Mouse (Mus musculus): Measurements from ENCODE around the gene Trip6. TPM values are rescaled to one million over a fixed set of nuclear protein-coding genes. Genes with fewer than 3 reads are reported as not detected.

The Trip6 gene
- total and polyA plus RNA-seq, 3 experiments, result 0.58 to 2.1 TPM; not detected in 1

DNA sequence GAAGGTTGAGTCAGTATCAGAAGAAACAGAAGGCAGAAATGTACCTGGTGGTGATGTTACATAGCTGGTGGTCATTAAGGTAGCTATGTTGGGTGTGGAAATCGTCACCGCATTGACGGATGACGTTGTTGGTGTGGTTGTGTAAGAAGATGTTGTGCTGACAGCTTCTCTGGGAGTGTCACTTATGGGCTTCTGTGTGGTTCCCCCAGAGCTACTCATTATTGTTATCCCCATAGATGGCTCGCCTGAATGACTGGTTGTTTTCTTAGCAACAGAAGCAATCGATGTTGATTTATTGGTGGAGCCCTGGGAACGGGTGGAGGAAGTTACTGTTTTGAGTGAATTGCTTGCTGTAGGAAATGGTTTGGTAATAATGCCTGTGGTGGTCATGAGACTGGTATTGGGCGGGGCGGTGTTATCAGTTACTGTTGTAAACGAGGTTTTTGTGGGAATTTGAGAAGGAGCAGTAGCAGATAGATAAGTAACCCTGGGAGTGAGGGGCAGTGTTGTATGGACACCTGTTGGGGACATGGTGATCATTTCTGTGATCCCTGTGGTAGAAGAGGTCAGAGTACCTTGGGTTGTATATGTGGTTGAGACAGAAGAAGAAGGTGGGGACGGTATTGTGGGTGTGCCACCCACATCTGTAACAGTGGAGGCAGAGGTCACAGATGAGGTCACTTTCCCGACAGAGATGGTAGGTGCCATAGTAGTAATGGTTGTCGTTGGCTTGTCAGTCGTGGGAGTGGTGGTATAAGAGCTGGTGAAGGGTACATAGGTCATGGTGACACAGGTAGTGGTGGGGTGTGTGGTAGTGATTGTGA, 50.1 kb downstream of the Trip6 start (continued):
- 0 out of 2 replicates have a peak, but pooled peaks have one; percentile 7 for TF ChIP-seq ELF1 (IDR thresholded peaks at IDR 0.05; ENCODE audit: low read depth, low read length)
- TF ChIP-seq USF2 (IDR thresholded peaks at IDR 0.05; ENCODE audit: borderline replicate concordance in 1 of 2, insufficient read depth in 1 of 2, low read depth in 1 of 2, low read length in 2 of 2), result no peak
- no peak for TF ChIP-seq CHD1 (IDR thresholded peaks at IDR 0.05; ENCODE audit: low read depth, low read length)

Other genes starting within 250 kb of the Trip6 start
- 0.04 and 0.13 TPM in 2 replicates for gene Serpine1, start 242.1 kb downstream of the Trip6 start, total RNA-seq (2012; rRNA removed)
- gene Serpine1, start 242.1 kb downstream of the Trip6 start, polyA plus RNA-seq (2012; ENCODE audit: insufficient read depth in 1 of 2, insufficient read length in 2 of 2, low read depth in 1 of 2, low replicate concordance in 2 of 2, missing spikeins in 1 of 2), result under 1 TPM in 1 of 2 experiments, not detected in 1; 0.11 TPM
- 19.7 and 21.8 TPM in 2 replicates for gene Trim56, start 198.2 kb downstream of the Trip6 start, total RNA-seq (2012; rRNA removed)
- 10 to 100 TPM; 22.8 to 75.8 TPM for gene Trim56, start 198.2 kb downstream of the Trip6 start, polyA plus RNA-seq (2012; ENCODE audit: insufficient read depth in 1 of 2, insufficient read length in 2 of 2, low read depth in 1 of 2, low replicate concordance in 2 of 2, missing spikeins in 1 of 2)
- not detected in 2 replicates for gene Muc3, start 165.1 kb downstream of the Trip6 start, total RNA-seq (2012; rRNA removed)
- not detected for gene Muc3, start 165.1 kb downstream of the Trip6 start, polyA plus RNA-seq (2012; ENCODE audit: insufficient read depth in 1 of 2, insufficient read length in 2 of 2, low read depth in 1 of 2, low replicate concordance in 2 of 2, missing spikeins in 1 of 2)
- 12.7 and 16.1 TPM in 2 replicates for gene Muc3a, start 102.0 kb downstream of the Trip6 start, total RNA-seq (2012; rRNA removed)
- gene Muc3a, start 102.0 kb downstream of the Trip6 start, polyA plus RNA-seq (2012; ENCODE audit: insufficient read depth in 1 of 2, insufficient read length in 2 of 2, low read depth in 1 of 2, low replicate concordance in 2 of 2, missing spikeins in 1 of 2), result 10 to 100 TPM in 1 of 2 experiments, not detected in 1; 16.9 TPM
- 3.4 and 7.0 TPM in 2 replicates for gene Ache, start 26.9 kb downstream of the Trip6 start, total RNA-seq (2012; rRNA removed)
- gene Ache, start 26.9 kb downstream of the Trip6 start, polyA plus RNA-seq (2012; ENCODE audit: insufficient read depth in 1 of 2, insufficient read length in 2 of 2, low read depth in 1 of 2, low replicate concordance in 2 of 2, missing spikeins in 1 of 2), result 10 to 100 TPM in 1 of 2 experiments, not detected in 1; 16.8 TPM
- gene Ufsp1, start 19.8 kb downstream of the Trip6 start, total RNA-seq (2012; rRNA removed), result 4.7 and 6.9 TPM in 2 replicates
- 10 to 100 TPM in 1 of 2 experiments, not detected in 1; 16.1 TPM for gene Ufsp1, start 19.8 kb downstream of the Trip6 start, polyA plus RNA-seq (2012; ENCODE audit: insufficient read depth in 1 of 2, insufficient read length in 2 of 2, low read depth in 1 of 2, low replicate concordance in 2 of 2, missing spikeins in 1 of 2)
- gene Srrt, start 6.7 kb downstream of the Trip6 start, total RNA-seq (2012; rRNA removed), result 235 and 291 TPM in 2 replicates
- 100 to 1,000 TPM in 1 of 2 experiments, not detected in 1; 454 TPM for gene Srrt, start 6.7 kb downstream of the Trip6 start, polyA plus RNA-seq (2012; ENCODE audit: insufficient read depth in 1 of 2, insufficient read length in 2 of 2, low read depth in 1 of 2, low replicate concordance in 2 of 2, missing spikeins in 1 of 2)
- gene Slc12a9, start 19.2 kb upstream of the Trip6 start, total RNA-seq (2012; rRNA removed), result 7.1 and 8.8 TPM in 2 replicates
- gene Slc12a9, start 19.2 kb upstream of the Trip6 start, polyA plus RNA-seq (2012; ENCODE audit: insufficient read depth in 1 of 2, insufficient read length in 2 of 2, low read depth in 1 of 2, low replicate concordance in 2 of 2, missing spikeins in 1 of 2), result 10 to 100 TPM in 1 of 2 experiments, not detected in 1; 12.1 TPM
- gene Ephb4, start 35.7 kb upstream of the Trip6 start, total RNA-seq (2012; rRNA removed), result 0.07 and 0.12 TPM in 2 replicates
- gene Ephb4, start 35.7 kb upstream of the Trip6 start, polyA plus RNA-seq (2012; ENCODE audit: insufficient read depth in 1 of 2, insufficient read length in 2 of 2, low read depth in 1 of 2, low replicate concordance in 2 of 2, missing spikeins in 1 of 2), result under 1 TPM in 1 of 2 experiments, not detected in 1; 0.08 TPM
- 0.10 TPM in 1 of 2 replicates, not detected in the other for gene Zan, start 162.7 kb upstream of the Trip6 start, total RNA-seq (2012; rRNA removed)
- gene Zan, start 162.7 kb upstream of the Trip6 start, polyA plus RNA-seq (2012; ENCODE audit: insufficient read depth in 1 of 2, insufficient read length in 2 of 2, low read depth in 1 of 2, low replicate concordance in 2 of 2, missing spikeins in 1 of 2), result under 1 TPM in 1 of 2 experiments, not detected in 1; 0.15 TPM
- 73.8 and 79.8 TPM in 2 replicates for gene Pop7, start 188.1 kb upstream of the Trip6 start, total RNA-seq (2012; rRNA removed)
- 10 to 100 TPM in 1 of 2 experiments, not detected in 1; 61.1 TPM for gene Pop7, start 188.1 kb upstream of the Trip6 start, polyA plus RNA-seq (2012; ENCODE audit: insufficient read depth in 1 of 2, insufficient read length in 2 of 2, low read depth in 1 of 2, low replicate concordance in 2 of 2, missing spikeins in 1 of 2)
- gene Gigyf1, start 204.1 kb upstream of the Trip6 start, total RNA-seq (2012; rRNA removed), result 5.1 and 6.8 TPM in 2 replicates
- 10 to 100 TPM in 1 of 2 experiments, not detected in 1; 24.6 TPM for gene Gigyf1, start 204.1 kb upstream of the Trip6 start, polyA plus RNA-seq (2012; ENCODE audit: insufficient read depth in 1 of 2, insufficient read length in 2 of 2, low read depth in 1 of 2, low replicate concordance in 2 of 2, missing spikeins in 1 of 2)
- not detected in 2 replicates for gene Epo, start 218.8 kb upstream of the Trip6 start, total RNA-seq (2012; rRNA removed)
- not detected for gene Epo, start 218.8 kb upstream of the Trip6 start, polyA plus RNA-seq (2012; ENCODE audit: insufficient read depth in 1 of 2, insufficient read length in 2 of 2, low read depth in 1 of 2, low replicate concordance in 2 of 2, missing spikeins in 1 of 2)
- 531 and 548 TPM in 2 replicates for gene Gnb2, start 219.1 kb upstream of the Trip6 start, total RNA-seq (2012; rRNA removed)
- gene Gnb2, start 219.1 kb upstream of the Trip6 start, polyA plus RNA-seq (2012; ENCODE audit: insufficient read depth in 1 of 2, insufficient read length in 2 of 2, low read depth in 1 of 2, low replicate concordance in 2 of 2, missing spikeins in 1 of 2), result 100 to 1,000 TPM in 1 of 2 experiments, not detected in 1; 550 TPM
- gene Actl6b, start 239.1 kb upstream of the Trip6 start, total RNA-seq (2012; rRNA removed), result 0.15 TPM in 1 of 2 replicates, not detected in the other
- gene Actl6b, start 239.1 kb upstream of the Trip6 start, polyA plus RNA-seq (2012; ENCODE audit: insufficient read depth in 1 of 2, insufficient read length in 2 of 2, low read depth in 1 of 2, low replicate concordance in 2 of 2, missing spikeins in 1 of 2), result not detected

All from MEL (cell line).